Mouse (Mus musculus): ENCODE data around the gene Gm10447.

DNA sequence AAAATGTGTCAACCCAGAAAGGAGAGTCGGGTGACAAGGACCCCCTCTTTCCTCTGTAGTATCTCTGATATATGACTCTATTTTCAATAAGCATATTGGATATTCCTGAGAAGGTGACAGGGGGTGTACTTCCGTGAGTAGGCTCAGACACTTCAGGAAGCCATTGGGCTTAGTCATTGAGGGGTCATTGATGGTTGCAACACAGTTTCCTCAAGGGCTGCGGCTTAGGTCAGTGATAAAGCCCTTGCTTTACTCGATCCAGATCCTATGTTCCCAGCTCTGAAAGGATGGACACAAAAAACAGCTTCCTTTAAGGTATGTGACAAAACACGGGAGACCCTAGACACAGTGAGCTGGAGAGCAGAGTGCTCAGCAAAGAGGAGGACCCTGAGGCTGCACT, 46.8 kb upstream of the Gm10447 start:
- TF ChIP-seq CTCF (IDR thresholded peaks at IDR 0.05; ENCODE audit: low read depth, low read length) (no peak), POLR2A (IDR thresholded peaks at IDR 0.05; ENCODE audit: borderline replicate concordance, low read depth, low read length) (no peak)
